Mouse (Mus musculus) embryonic facial prominence, embryonic 11.5 days (tissue): Measurements from ENCODE around the gene Pwp2. TPM values are rescaled to one million over a fixed set of nuclear protein-coding genes. Genes with fewer than 3 reads are reported as not detected.
"Not testable (repeated sequence)": the region's sequence is repeated elsewhere in the genome, so short reads cannot be mapped to it uniquely, and the experiment has no call there.

Experiments used
- ATAC-seq: fragments of 200-750 bp; cut with Nextera tagmentation; replicated peaks from 2 replicates; pipeline ENCODE4 v1.8.0; 2017; ENCODE audit warnings: low read depth; ENCODE audit not compliant: insufficient number of reproducible peaks, low FRiP score, low TSS enrichment
- DNase-seq: peaks from one replicate; pipeline ENCODE4 v3.0.0-alpha.2; 2015; ENCODE audit warnings: low spot score
- H3K27ac ChIP-seq: fragments of 300-500 bp; sonication (generic); replicated peaks from 2 replicates; pipeline ENCODE4 v1.5.1; 2014; ENCODE audit warnings: mild to moderate bottlenecking, low read depth, low read length, control low read depth
- H3K27me3 ChIP-seq: fragments of 300-500 bp; sonication (generic); 2 replicates; pipeline ENCODE4 v1.6.1; 2014; ENCODE audit warnings: mild to moderate bottlenecking, low read length, moderate library complexity, mixed read lengths; ENCODE audit not compliant: control insufficient read depth, insufficient read depth
- H3K36me3 ChIP-seq: fragments of 300-500 bp; sonication (generic); replicated peaks from 2 replicates; pipeline ENCODE4 v1.6.1; 2014; ENCODE audit warnings: low read depth, mild to moderate bottlenecking, low read length, moderate library complexity, mixed read lengths; ENCODE audit not compliant: control insufficient read depth, insufficient read depth
- H3K4me1 ChIP-seq: fragments of 300-500 bp; sonication (generic); 2 replicates; pipeline ENCODE4 v1.6.1; 2014; ENCODE audit warnings: low read length, mixed read lengths; ENCODE audit not compliant: control insufficient read depth, insufficient read depth
- H3K4me2 ChIP-seq: fragments of 300-500 bp; sonication (generic); 2 replicates; pipeline ENCODE4 v1.6.1; 2014; ENCODE audit warnings: low read depth, mild to moderate bottlenecking, control low read depth, low read length, moderate library complexity
- H3K4me3 ChIP-seq: fragments of 300-500 bp; sonication (generic); 2 replicates; pipeline ENCODE4 v1.5.1; 2014; ENCODE audit warnings: low read depth, low read length, control low read depth
- H3K9ac ChIP-seq: fragments of 300-500 bp; sonication (generic); replicated peaks from 2 replicates; pipeline ENCODE4 v1.6.1; 2014; ENCODE audit warnings: mild to moderate bottlenecking, control low read depth, low read length
- H3K9me3 ChIP-seq: fragments of 300-500 bp; sonication (generic); replicated peaks from 2 replicates; pipeline ENCODE4 v1.6.1; 2016; ENCODE audit warnings: mild to moderate bottlenecking, low read length, inconsistent platforms, mixed read lengths; ENCODE audit not compliant: control insufficient read depth
- WGBS: fragments of 180-500 bp; shearing (Covaris S2); extraction: QIAGEN DNeasy Blood & Tissue Kit; methylation state at CpG from one replicate; pipeline ENCODE4 v1.1.7; 2014; 5-methylcytosine and 5-hydroxymethylcytosine counted together
- polyA plus RNA-seq: library from polyadenylated mRNA; unstranded; fragments of >200 nt; fragmentation: Nextera tagmentation; extraction: Ambion mirVana; gene quantifications from 2 replicates; pipeline ENCODE4 v1.2.1, GENCODE M21; 2014

Gene Pwp2
- polyA plus RNA-seq, 1 experiment from 2014 or later, result 20.0 TPM

GRCm38 (mm10) chr10:78192933-78193332 lies 8.0 kb upstream of the Pwp2 start:
- Histone ChIP-seq H3K9me3 (no peaks in the 10 kb centered on the region), H3K36me3 (peaks cover 6% of the 10 kb centered on the region), H3K9ac (no peak overlapping the region), H3K4me1 (no peaks in the 10 kb centered on the region), H3K4me3 (no peak overlapping the region), H3K27ac (no peak overlapping the region), H3K27me3 (no peaks in the 10 kb centered on the region), H3K4me2 (no peak overlapping the region)
- ATAC-seq (no peak), DNase-seq (no peak)
- 94% methylated on average over 5 of the region's 5 CpGs for WGBS

- ATAC-seq, H3K27me3 ChIP-seq, H3K36me3 ChIP-seq, H3K4me1 ChIP-seq, H3K9ac ChIP-seq, H3K9me3 ChIP-seq, DNase-seq, H3K4me2 ChIP-seq, H3K4me3 ChIP-seq, H3K27ac ChIP-seq: not testable (repeated sequence)
- WGBS, result 78% methylated on average over 4 of the region's 4 CpGs
These were observed 1.1 kb upstream of the Pwp2 start for GRCm38 (mm10) chr10:78186076-78186475.

- H3K9ac ChIP-seq, result no peak overlapping the region; the same call in 1 of the 2 replicates
- 0 out of 2 replicates have a peak overlapping the region, but pooled peaks have one; percentile 14 for H3K27ac ChIP-seq
- WGBS, result 19% methylated on average over 9 of the region's 9 CpGs
- ATAC-seq (peak; percentile 1; the same call in 1 of the 2 replicates), DNase-seq (no peak)
- H3K4me2 ChIP-seq, result peak overlapping the region; percentile 90
- H3K27me3 ChIP-seq, result no peaks in the 10 kb centered on the region
- no peaks in the 10 kb centered on the region for H3K9me3 ChIP-seq
- H3K4me1 ChIP-seq, result no peaks in the 10 kb centered on the region; the same call in 1 of the 2 replicates
- H3K36me3 ChIP-seq, result peaks cover 10% of the 10 kb centered on the region
- H3K4me3 ChIP-seq, result peak overlapping the region; percentile 72
These were observed 404 bp upstream of the Pwp2 start for GRCm38 (mm10) chr10:78185381-78185725.

GRCm38 (mm10) chr10:78183577-78183976 lies 1.4 kb downstream of the Pwp2 start:
- Histone ChIP-seq H3K4me2 (no peak overlapping the region), H3K9ac (no peak overlapping the region), H3K27ac (no peak overlapping the region), H3K36me3 (peaks cover 9% of the 10 kb centered on the region), H3K27me3 (no peaks in the 10 kb centered on the region), H3K4me3 (no peak overlapping the region), H3K4me1 (no peaks in the 10 kb centered on the region; the same call in 1 of the 2 replicates), H3K9me3 (no peaks in the 10 kb centered on the region)
- no peak for ATAC-seq
- WGBS, result 82% methylated on average over 3 of the region's 3 CpGs
- DNase-seq, result no peak

- 94% methylated on average over 17 of the region's 17 CpGs for WGBS
- DNase-seq (no peak), ATAC-seq (no peak)
- peaks cover 4% of the 10 kb centered on the region; the same call in 1 of the 2 replicates for H3K36me3 ChIP-seq
- no peaks in the 10 kb centered on the region for H3K27me3 ChIP-seq
- no peak overlapping the region for H3K4me2 ChIP-seq
- H3K9ac ChIP-seq, result no peak overlapping the region
- H3K27ac ChIP-seq, result no peak overlapping the region
- H3K9me3 ChIP-seq, result no peaks in the 10 kb centered on the region
- no peaks in the 10 kb centered on the region; the same call in 1 of the 2 replicates for H3K4me1 ChIP-seq
- H3K4me3 ChIP-seq, result no peak overlapping the region
These were observed 2.6 kb downstream of the Pwp2 start for GRCm38 (mm10) chr10:78182321-78182720.

GRCm38 (mm10) chr10:78174474-78174873 lies 10.5 kb downstream of the Pwp2 start:
- no peak overlapping the region for H3K9ac ChIP-seq
- H3K36me3 ChIP-seq, result no peaks in the 10 kb centered on the region; the same call in none of the 2 replicates
- H3K4me3 ChIP-seq, result no peak overlapping the region
- DNase-seq (no peak), ATAC-seq (no peak)
- 91% methylated on average over 5 of the region's 5 CpGs for WGBS
- H3K4me2 ChIP-seq, result no peak overlapping the region
- no peak overlapping the region for H3K27ac ChIP-seq
- no peaks in the 10 kb centered on the region for H3K27me3 ChIP-seq
- H3K4me1 ChIP-seq, result no peaks in the 10 kb centered on the region
- no peaks in the 10 kb centered on the region for H3K9me3 ChIP-seq

GRCm38 (mm10) chr10:78171581-78171980 lies 13.4 kb downstream of the Pwp2 start:
- Histone ChIP-seq H3K27me3 (no peaks in the 10 kb centered on the region), H3K4me2 (no peak overlapping the region), H3K4me3 (no peak overlapping the region), H3K9ac (no peak overlapping the region), H3K27ac (no peak overlapping the region), H3K36me3 (no peaks in the 10 kb centered on the region; the same call in none of the 2 replicates), H3K4me1 (no peaks in the 10 kb centered on the region), H3K9me3 (no peaks in the 10 kb centered on the region)
- DNase-seq (no peak), ATAC-seq (no peak)
- WGBS, result 89% methylated on average over 9 of the region's 9 CpGs

GRCm38 (mm10) chr10:78171057-78171456 lies 13.9 kb downstream of the Pwp2 start:
- no peak overlapping the region for H3K9ac ChIP-seq
- no peak overlapping the region for H3K27ac ChIP-seq
- 93% methylated on average over 7 of the region's 7 CpGs for WGBS
- no peak for ATAC-seq
- no peak for DNase-seq
- no peak overlapping the region for H3K4me2 ChIP-seq
- H3K4me3 ChIP-seq, result no peak overlapping the region
- H3K9me3 ChIP-seq, result no peaks in the 10 kb centered on the region
- no peaks in the 10 kb centered on the region; the same call in none of the 2 replicates for H3K36me3 ChIP-seq
- no peaks in the 10 kb centered on the region for H3K27me3 ChIP-seq
- H3K4me1 ChIP-seq, result no peaks in the 10 kb centered on the region
